Mouse (Mus musculus) small intestine, adult 2 months (tissue): ENCODE results near the gene Cdhr4.

Experiments used
- CTCF ChIP-seq: fragments of 200-500 bp; IDR thresholded peaks from 2 replicates; pipeline ENCODE4 v1.5.1; 2012; ENCODE audit warnings: low read depth, mild to moderate bottlenecking, control low read depth, inconsistent platforms, low read length, moderate library complexity, mixed read lengths; ENCODE audit not compliant: insufficient replicate concordance, insufficient read length; ENCODE audit errors: extremely low read depth
- POLR2A ChIP-seq: fragments of 200-500 bp; IDR thresholded peaks from 2 replicates; pipeline ENCODE4 v1.6.1; 2012; ENCODE audit warnings: low read depth, mild to moderate bottlenecking, control low read depth, inconsistent platforms, low read length, moderate library complexity

- TF ChIP-seq POLR2A (no peak), CTCF (no peak)
Measured at GRCm38 (mm10) chr9:107949184-107949921, 42.9 kb upstream of the Cdhr4 start.
